Mouse (Mus musculus) lung, postnatal 36 days (tissue): ENCODE measurements around the gene Fam122a.

ENCODE experiments used
- DNase-seq: peaks from one replicate; pipeline ENCODE4 v3.0.0; 2022; ENCODE audit warnings: mixed read lengths

The Fam122a gene

DNA sequence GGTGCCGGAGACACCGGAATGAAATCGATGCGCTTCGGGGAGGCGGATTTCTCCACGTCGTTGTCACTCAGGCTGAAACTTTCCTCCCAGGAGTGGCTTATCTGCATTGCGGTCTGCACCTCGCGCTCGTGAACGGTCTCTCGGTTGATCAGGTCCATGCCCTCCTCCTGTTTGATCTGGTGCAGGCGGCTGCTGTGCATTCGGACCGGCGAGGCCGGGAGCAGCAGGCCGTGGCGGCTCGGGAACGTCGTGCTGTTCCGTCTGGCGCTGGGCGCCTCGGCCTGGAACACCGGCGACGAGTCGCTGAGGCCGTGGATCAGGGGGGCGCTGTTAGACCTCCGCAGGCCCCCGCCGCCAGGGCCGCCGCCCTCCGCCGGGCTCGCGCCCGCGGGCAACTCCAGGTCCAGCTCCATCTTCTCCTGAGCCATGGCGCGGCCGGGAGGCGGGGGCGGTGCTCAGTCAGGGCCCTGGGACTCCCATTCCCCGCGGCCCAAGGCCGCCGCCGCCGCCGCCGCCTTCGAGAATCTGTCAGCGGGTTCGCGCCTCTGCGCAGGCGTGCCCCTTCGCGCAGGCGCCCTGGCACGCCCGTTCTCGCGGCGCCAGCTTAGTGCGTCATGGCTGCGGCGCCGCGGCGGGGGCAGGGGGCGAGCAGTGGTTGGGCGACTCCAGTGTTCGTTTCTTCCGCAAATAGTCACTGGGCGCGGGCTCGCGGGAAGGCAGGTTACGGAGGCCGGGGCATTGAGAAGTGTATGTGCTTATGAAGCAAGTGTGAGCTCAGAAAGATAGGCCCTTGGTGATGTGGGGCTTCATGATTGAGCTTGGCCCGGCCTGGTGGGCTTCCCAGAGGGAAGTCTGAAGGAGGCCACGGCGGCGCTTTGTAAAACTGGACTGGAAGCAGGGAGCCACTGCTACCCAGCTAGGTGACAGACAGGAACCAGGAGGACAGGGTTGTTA, at the start of gene Fam122a:
Fam122a (minus strand) TSS at position 428 of the 954 bp plus-strand sequence.
- peak; percentile 89 for DNase-seq

DNA sequence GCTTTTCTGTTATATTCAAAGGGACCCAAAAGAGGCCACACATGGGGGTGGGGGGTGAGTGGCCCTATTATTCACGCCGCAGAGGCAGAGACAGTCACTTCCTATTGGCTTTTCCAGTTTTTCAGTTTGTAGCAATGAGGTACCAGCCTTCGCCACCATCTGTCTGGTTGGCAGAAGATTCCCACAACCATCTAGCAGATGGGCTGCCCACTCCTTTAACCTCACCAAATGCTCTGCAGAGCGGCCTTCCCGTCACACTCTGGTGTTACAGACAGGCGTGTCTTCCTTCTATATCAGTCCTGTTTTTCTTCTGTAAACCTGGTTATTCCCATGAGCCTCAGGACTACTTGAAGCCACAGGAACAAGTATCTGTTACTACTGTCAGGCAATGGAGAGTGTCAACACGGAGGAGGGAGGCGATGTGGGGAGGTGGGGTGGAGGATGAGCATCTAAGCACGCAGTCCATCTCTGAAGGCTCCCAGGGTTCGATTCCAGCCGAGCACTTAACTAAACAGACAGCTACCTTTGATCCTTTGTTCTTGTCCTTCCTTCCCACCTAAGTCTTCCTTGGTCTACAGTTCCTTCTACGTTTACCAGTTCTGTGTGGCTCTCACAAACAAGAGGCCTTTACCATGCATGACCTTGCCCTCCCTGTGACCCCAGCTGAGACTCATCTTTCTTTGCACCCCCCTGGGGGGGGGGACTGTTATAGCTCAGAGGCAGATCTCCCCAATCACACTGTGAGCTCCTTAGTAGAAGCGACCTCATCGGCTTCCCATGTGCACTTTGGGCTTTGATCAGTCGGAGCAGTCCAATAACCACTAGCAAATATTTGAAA, 46.5 kb upstream of the Fam122a start:
- no peak for DNase-seq

- DNase-seq = no peak
Measured at GRCm38 (mm10) chr19:24521997-24522396, 44.8 kb upstream of the Fam122a start.

DNA sequence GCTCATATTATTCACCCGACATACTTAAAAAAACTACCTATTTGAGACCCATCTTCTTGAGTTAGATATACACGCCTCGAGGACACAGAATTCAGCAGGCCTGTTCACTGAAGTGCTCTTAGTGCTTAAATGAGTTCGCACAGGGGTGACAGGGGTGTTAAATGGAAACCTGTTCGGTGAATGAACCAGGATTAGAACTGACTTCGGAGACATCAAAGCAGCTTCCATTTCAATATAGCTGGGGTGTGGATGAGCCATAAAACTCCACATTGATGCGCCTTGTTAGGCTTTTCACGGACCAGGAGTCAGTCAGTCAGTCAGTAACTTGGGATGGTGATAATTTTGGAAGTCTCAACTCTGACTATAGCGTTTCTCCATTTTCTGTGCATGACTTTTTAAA, 44.0 kb upstream of the Fam122a start:
- DNase-seq = no peak

DNA sequence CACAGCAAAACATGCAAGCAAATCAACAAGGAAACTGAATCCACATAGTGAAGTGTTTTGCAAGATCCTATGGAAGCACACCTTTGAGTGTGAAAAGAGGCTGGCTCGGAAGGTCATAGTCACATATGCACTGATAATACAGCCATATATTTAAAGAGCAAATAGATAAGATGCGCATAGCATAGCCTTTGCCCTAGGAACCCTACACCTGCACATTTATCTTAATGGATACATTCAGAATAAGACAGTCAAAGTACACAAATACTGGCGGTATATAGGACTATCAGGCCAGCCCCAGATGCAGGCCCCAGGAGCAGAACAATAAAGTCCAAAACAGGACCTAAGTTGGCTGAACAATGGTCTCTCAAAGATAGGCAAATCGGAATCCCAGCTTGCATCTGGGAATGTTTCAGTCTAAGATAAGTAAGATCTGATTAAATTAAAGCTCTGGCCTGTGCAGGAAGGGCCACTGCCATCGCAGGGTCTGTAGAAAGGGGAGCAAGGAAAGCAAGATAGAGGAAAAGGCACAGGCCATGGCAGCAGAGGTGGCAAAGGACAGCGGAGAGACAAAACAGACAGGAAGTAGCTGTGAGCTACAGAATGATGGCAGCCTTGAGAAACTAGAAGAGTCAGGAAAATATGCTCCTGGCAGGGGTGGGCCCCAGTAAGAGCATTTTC, 42.7 kb upstream of the Fam122a start:
- no peak for DNase-seq

- no peak for DNase-seq
Measured at GRCm38 (mm10) chr19:24518384-24518783, 41.2 kb upstream of the Fam122a start.

DNA sequence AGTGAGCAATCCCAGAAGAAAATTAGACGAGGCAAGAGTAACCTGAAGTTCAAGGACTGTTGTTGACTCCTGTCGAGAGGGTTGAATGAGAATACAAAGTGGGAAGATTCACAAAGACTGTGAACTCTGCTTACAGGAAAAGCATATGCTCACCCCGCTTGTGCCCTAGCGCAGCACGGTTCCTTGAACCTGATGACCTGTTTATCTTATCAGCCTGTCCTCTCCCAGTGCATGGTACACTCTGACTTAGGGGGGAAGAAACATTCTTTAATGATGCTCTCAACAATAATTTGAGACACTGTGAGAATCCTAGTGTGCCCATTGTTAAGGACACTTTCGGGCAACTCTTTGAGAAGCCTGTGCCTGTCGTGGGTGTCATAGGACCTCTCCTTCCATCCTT, 39.9 kb upstream of the Fam122a start:
- no peak for DNase-seq

DNA sequence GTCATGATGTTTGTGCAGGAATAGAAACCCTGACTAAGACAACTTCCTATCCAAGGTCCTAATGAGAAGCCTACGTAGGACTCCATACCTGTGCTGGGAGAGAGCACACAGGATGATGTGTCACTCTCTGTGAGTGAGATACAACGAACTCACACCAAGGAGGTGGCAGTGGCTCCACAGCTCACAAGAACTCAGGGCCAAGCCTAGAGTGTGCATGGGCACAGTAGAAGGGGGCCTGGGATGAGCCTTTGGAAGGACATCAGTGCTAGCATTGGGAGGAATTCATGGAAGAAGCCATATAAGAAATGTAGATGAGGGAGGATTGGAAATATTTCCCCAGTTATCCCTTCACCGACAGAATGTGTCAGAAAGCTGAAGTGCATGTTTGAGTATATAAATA, 38.8 kb upstream of the Fam122a start:
- no peak for DNase-seq

- peak; percentile 57 for DNase-seq
Measured at GRCm38 (mm10) chr19:24514661-24515642, 37.8 kb upstream of the Fam122a start.

DNA sequence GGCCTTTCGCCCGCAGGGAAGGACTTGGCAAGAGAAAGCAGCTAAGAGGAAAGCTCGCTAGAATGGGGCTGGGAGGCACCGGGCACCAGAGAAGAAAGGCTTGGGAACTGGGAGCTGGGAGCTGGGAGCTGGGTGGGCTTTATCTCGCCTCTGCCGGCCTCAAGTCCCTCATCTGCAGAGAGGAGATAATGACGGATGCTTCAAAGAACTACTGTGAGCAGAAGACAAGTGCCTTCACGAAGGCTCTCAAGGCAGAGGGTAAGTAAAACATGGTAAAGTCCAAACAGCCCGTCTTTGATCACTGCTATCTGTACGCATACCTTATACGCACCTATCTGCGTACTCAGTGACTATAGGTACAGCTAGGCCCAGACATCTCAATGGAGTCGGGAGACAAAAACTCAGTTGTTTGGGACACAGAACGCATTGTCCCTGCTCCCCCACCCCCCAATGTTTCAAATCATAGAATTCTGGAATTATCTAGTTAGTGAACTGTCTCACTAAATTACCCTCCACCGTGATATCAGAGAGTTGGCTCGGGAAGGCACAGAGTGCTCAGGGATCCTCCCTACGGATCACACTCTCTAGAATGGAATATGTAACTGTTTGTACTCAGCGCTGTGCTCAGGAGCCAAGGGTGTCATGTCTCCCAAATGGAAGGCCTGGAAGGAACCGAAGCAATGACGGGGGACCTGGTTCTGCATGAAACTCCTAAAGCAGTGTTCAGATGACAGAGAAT, 36.1 kb upstream of the Fam122a start:
- DNase-seq = no peak

GRCm38 (mm10) chr19:24511939-24512338, 34.8 kb upstream of the Fam122a start:
- DNase-seq = no peak

DNA sequence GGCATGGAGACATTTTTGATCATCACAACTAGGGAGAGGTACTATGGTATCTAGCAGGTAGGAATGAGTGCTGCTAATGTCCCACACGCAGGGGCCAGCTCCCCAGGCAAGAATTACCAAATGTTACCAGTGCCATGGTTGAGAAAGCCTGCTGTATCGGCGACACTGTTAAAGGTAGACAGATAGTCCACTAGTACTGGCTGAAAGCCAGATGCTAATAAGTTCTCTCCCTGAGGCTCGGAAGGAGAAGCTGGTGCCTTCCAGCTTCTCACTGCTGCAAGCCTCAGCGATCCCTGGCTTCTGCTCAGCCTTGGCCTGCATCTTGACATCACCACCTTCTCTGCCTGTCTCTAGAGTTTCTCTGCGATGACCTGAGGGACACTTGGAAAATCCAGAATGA, 32.2 kb upstream of the Fam122a start:
- no peak for DNase-seq

- no peak for DNase-seq
Measured at GRCm38 (mm10) chr19:24508087-24508767, 31.1 kb upstream of the Fam122a start.

DNA sequence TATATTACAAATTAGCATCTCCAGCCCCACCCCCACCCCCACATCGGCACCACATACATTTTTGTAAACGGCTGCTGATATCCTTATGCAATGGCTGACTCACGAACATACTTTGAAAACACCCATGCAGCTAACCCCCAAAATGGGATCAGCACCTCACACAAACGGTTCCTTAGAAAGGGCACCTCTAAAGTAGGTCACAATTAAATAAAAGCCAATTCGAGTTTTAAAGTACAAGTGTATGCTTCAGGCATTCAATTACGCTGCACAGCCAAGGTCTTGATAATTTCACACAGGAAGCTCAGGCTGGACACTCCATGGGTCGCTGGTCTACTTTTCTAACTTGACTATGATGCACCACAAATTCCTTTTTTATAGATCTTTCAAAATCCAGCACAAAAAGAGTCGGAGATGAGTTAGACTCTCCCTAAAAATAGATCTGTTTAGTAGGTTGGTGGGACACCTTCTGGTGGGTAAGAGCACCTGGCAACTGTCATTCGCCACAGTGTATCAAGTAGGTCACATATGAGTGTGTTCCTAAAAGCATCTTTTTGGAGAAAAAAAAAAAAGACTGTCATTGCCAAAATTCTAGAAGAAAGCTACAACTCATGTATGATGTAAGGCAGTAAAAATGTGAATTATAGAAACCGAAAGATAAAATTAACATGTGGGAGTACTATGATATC, 25.7 kb upstream of the Fam122a start:
- DNase-seq = no peak

DNA sequence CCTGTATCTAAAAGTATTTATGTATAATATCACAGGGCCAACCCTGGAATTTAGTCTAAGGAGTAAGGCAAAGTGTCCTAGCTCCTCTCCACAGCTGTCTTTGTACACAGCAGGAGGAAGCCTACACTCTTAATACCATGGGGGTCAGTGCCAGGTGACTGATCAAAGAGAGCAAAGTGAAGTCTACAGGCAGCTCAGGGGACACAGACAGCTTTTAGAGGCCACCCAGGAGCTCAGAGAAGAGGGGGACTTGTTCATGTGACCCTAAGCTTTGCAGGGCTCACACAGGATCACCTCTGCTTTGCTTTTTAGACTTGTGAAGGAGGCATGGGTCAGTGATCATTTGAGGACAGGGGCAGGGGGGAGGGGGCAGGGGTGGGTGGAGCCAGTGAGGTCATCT, 24.4 kb upstream of the Fam122a start:
- DNase-seq = no peak

GRCm38 (mm10) chr19:24500431-24500830, 23.3 kb upstream of the Fam122a start:
- DNase-seq = no peak

- DNase-seq = no peak
Measured at GRCm38 (mm10) chr19:24499291-24499690, 22.1 kb upstream of the Fam122a start.

- DNase-seq = no peak
Measured at GRCm38 (mm10) chr19:24493887-24494286, 16.7 kb upstream of the Fam122a start.

GRCm38 (mm10) chr19:24491824-24492223, 14.7 kb upstream of the Fam122a start:
- DNase-seq = no peak

- DNase-seq = no peak
Measured at GRCm38 (mm10) chr19:24490275-24490674, 13.1 kb upstream of the Fam122a start.
